Mouse (Mus musculus) heart, adult 9 months (tissue): ENCODE measurements around the gene Fmod.

Source experiments
- DNase-seq, 2 experiments: peaks; one replicate each; pipeline ENCODE4 v3.0.0; 2022; ENCODE audit warnings: low spot score in 2 of 2

Gene Fmod

DNA sequence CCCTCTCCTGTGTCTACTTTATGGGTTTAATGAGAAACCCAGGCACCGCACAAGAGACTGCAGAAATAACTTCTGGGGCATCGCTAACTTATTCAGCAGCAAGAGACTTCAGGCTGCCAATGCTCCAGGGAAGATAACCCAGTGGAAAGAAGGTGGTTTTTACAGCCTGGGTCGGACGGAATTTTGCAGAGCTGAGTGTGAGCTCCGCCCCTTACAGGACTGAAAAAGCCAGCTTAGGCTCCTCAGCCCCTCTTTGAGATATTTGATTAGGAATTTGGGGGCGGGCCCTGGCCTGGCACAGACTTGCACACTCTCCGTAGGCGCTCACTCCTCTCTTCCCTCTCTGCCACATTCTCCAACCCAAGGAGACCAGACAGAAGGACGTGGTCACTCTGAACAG lies at the start of gene Fmod:
Gene Fmod, plus strand, starts transcription at position 83 of the 400 bp plus-strand sequence.
- no peak for DNase-seq

DNA sequence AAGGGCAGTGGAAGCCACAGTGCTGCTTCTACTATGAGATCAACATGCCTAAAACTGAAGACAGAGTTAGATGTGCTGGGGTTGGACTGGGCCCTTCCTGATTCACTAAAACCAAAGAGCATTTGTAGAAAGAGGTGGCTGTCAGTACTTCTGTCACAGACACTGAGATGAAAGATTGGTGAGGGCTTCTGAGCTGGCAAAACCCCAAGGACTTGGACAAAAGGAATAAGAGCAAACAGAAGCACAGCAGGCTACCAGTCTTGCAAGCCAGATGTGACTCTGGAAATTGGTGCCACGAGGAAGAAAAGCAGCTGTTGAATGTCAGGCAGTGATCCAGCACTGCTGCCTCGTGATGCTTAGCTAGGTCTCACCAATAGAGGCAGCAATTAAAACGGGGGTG lies 48.2 kb upstream of the Fmod start:
- peak; percentile 50 to 74 for DNase-seq

DNA sequence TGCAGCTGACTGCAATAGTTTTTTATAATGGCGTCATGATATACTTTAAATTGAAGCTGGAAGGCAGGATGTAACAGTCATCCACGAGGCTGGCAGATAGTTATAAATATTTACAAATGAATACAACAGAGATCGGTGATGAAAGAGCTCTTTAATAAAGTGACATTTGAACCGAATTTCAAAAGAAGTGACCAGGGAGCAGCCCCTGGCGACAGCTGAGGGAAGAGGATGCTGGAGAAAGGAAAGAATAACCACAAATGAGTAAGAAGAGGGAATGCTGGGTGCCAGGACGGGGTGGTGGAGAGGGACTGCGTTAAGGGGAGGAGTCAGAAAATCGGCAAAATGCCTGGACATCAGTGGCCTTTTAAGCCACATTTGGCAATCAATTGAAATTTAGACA lies 45.8 kb upstream of the Fmod start:
- no peak for DNase-seq

DNA sequence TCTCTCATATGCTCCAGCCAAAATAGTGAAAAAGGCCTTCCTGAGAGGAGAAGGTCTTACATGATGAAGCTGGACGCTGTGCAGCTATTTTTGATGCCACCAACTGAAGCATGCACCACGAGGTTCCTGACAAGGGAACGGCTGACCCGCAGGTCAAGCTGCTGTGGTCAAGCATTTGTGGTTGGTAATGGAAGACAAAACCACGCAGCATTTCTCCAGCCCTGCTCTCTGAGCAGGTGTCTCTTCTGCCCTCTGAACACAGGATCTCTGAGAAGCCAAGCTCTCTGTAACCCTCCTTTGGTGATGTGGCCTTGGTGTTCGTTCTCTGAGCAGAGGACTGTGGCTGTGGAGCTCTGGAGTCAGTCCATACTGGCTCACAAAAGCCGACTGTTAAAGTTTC lies 31.6 kb upstream of the Fmod start:
- no peak for DNase-seq

DNA sequence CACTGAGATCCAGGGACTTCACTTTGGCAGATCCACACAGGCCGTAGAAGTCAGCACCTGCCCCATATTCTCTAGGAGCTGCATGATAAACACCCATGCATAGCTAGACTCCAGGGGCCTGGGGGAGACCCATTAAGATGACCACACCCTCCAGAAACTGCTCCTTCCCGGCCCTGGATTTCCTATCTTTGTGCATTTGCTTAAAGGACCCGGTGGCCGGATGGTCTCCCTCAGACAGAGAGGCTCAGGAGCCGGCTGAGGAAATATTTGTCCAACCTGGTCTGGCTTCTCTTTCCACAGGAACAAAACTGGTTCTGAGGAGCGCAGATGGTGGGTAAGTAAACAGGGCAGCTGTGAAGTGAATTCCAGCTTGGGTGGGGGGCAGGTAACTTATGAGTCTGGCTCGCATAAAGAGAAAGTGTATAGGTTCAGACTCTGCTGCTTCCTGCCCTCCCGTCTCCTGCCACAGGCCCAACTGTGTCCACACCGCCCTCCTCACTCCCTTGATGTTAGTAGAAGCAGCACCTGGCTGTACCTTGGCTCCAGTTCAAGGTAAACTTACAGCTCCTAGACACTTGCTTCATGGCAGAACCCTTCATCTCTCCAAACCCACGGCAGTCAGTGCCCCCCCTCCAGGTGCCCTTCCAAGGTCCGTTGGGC lies 30.8 kb upstream of the Fmod start:
- no peak for DNase-seq

DNA sequence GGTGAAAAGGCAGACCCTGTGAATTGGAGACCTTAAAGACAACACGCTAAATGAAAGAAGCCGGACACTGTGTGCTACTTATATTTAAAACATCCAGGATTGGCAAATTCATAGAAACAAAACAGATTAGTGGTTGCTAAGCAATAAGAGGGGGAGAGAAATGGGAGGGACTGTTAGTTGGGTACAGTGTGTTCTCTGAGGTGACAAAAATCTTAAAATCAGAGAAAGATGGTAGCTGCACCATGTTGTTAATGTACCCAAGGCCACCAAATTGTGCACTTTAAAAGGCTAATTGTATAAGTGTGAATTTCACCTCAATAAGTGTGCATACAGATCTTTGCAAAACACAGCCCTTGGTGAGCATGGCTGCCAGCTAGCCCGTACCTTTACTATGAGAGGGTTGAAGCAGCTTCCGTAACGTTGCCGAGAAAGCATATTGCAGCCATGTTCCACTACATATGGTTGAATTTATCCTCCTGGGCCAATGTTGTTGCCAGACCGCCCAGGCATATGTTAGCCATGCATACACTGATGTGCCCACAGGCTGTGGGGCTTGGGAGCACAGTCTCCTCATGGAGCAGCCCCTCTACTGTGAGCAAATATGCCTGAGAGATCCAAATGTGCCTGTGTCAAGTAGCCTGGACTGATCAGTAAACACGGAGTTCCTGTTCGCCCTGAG lies 12.6 kb upstream of the Fmod start:
- no peak for DNase-seq

GRCm38 (mm10) chr1:134025975-134026374 lies 11.1 kb upstream of the Fmod start:
- DNase-seq: no peak

- no peak for DNase-seq
Measured at GRCm38 (mm10) chr1:134026741-134027140, 10.3 kb upstream of the Fmod start.

DNA sequence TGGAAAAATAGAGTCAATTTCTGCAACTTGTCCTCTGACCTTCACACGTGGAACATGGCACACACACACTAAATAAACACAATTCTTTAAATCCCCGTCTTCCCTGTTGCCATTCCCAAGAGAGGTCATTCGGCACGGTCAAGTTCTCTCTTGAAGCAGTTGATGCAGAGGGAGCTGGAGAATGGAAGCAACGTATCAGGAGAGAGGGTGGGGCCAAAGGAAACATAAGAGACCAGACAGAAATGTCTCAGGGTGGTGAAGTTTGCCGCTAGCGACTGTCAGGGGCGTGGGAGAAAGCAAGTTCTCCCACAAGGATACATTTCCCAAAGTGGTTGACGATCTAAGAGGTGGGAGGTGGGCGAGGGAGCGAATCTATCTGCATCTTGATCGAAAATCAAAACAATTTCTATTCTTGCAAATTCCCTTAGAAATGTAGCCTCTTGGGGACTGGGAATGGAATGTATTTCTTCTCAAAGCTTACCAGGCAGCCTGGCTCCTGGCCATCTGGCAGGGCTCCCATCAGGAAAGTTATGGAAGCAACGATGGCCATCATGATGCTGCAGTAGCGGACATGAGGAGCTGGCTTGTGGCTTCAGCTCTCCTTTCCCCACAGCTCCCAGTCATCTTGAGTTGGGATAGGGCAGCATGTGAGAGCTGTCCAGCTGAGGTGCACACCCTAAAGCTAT lies 8.8 kb upstream of the Fmod start:
- no peak for DNase-seq

- no peak for DNase-seq
Measured at GRCm38 (mm10) chr1:134036492-134036891, 562 bp upstream of the Fmod start.

DNA sequence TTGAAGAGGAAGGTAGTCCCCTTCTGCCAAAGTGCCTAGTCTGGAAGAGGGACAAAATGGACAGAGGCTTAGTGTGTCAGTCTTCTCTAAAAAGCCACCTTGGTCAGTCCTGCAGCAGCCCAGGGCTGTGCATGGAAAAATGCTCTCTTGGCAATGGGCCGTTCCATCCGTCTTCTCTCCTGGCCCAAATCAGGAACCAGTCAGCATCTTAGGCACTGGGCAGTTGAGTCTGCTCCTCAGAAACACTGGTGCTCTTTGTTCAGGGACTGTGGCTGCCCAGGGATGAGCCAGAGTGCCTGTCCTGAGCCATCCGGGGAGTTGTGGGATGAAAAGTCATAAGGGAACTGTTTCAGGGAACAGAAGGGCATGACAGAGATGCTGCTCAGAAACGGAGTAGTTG lies 1.3 kb downstream of the Fmod start:
- DNase-seq: no peak

GRCm38 (mm10) chr1:134039361-134039760 lies 2.3 kb downstream of the Fmod start:
- DNase-seq: no peak

DNA sequence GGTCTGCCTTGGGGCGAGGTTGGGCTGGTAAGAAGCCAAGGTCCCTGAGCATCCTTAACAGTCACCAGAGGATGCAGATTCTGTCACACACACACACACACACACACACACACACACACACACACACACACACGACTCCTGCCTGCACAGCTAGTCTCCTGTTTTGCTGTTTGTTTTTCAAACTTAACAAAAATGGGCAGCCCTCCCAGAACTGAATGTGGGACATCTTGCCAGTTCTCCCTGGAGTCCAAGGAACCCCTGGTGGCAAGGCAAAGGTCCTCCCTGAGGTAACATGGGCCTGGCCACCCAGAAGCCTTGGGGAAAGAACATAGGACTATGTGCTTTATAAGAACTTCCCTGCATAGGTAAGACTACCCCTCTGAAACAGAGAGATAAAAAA lies 4.8 kb downstream of the Fmod start:
- DNase-seq: no peak

DNA sequence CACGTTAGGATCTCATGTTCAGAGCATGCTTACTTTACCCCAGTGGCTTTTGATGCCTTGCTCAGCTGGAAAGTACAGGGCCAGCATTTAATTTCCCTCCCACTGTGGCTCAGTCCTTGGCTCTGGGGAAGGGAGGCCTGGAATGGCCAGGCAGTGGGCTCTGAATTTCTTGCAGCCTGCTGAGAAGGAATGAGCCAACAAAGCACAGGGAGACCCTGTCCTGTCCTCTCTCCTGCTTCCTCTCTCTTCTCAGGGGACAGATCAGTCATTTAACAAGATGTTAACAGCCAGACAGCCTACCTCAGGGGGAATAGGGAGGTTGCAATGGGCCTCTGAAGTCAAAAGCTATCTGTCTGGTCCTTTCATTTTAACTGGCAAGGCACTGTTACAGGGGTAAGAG lies 5.3 kb downstream of the Fmod start:
- DNase-seq: no peak

GRCm38 (mm10) chr1:134044805-134045204 lies 7.8 kb downstream of the Fmod start:
- no peak for DNase-seq

- DNase-seq: peak; percentile 61 to 74
Measured at GRCm38 (mm10) chr1:134045971-134046370, 8.9 kb downstream of the Fmod start.

DNA sequence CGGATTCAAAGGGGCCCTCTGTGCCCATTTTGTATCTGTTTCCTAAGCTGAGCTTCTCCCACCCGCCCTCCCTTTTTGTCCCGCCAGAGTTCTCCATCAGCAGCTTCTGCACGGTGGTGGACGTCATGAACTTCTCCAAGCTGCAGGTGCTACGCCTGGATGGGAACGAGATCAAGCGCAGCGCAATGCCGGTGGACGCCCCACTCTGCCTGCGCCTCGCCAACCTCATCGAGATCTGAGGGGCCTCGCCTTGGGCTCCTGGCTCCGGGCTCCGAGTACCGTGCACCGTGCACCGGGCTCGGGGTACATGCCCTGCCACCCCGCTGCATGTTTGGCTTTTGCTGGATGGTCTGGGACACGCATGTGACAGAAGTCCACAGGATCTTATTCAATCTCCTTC lies 9.3 kb downstream of the Fmod start:
- DNase-seq: no peak

DNA sequence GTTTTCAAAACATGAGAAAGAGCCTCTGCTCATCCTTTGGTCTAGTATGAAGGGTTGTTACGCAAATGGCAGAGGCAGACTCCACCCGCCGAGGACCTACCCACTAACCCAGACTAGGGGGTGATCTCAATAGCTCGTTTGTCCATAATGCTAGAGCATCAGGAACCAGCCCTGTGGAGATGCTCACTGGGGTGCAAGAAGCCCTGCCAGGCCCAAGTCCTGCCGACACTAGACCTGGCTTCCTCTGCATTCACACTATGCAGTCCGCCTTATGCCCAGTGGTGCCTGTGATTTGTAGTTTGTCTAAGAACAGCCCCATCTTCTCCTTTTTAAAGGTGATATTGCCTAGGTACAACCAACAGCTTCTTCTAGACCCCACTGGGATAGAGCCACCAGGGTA lies 10.4 kb downstream of the Fmod start:
- no peak for DNase-seq

- peak in 1 of 2 experiments; percentile 59 for DNase-seq
Measured at GRCm38 (mm10) chr1:134048759-134049158, 11.7 kb downstream of the Fmod start.

DNA sequence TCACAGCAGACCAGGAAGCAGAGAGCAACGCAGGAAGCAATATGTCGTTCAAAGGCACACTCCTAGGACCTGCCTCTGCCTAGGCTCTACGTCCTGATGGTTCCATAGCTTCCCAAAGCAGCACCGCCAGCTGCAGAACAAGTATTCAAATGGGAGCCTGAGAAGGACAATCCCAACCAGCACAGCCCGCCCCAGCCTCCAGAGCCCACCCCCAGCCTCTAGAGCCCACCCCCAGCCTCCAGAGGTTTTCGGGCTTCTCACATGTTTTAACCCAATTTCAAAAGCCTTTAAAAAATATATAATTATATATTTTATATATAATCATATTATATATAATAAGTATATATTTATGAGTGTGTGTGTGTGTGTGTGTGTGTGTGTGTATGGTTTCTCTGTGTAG lies 12.5 kb downstream of the Fmod start:
- no peak for DNase-seq

GRCm38 (mm10) chr1:134053207-134053606 lies 16.2 kb downstream of the Fmod start:
- DNase-seq: peak; percentile 69 to 84

DNA sequence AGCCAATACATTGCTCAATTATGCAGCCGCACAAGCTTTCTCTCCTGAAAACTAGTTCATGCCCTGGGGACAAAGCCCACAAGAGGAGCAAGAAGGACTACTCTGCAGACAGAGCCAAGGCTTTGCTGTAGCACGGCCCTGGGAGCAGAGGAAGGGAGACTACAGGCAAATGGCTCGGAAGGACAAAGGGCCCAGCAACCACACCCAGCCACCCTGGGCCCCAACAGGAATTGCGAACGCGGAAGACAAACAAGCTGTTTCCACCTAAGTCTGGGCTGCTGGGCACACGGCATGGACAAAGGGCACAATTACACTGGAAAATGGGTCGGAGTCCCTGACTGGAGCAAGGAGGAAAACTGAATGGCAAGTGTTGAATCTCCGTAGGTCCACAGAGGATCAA lies 18.0 kb downstream of the Fmod start:
- DNase-seq: no peak

- no peak for DNase-seq
Measured at GRCm38 (mm10) chr1:134055666-134056245, 18.7 kb downstream of the Fmod start.
